In the genomic region with DNA sequence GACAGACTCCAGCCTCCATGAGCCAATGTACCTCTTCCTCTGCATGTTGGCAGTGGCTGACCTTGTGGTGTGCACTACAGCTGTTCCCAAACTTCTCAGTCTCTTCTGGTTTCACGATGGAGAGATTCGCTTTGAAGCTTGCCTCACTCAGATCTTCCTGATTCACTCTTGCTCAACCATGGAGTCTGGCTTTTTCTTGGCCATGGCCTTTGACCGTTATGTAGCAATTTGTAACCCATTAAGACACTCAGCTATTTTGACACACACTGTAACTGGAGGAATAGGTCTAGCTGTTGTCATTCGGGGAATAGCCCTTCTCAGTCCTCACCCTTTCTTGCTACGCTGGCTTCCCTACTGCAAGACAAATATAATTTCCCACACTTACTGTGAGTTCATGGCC, we compare ENCODE assay signal across 16 mouse cellular contexts. TPM values are rescaled to one million over a fixed set of nuclear protein-coding genes. Genes with fewer than 3 reads are reported as not detected.
"Had no signal": no experiment of that assay in that cellular context is flagged by ENCODE, and none has a peak within 500 bp of the region (broad histone marks: within the 10 kb centered on the region; RNA-seq: fewer than 3 reads in every experiment).

No protein-coding gene starts in this region.

RNA-seq across cellular contexts. Expression of a gene that starts 0.4 kb away (rescaled TPM):
- total RNA-seq: heart, postnatal 10 days; heart, postnatal 14 days; heart, postnatal 25 days; heart, postnatal 36 days; heart, postnatal 4 days; hematopoietic stem cell, adult 5-6 weeks; hindbrain, postnatal 0 days; layer of hippocampus, adult 18-20 months; layer of hippocampus, adult 2 months; layer of hippocampus, adult 8-10 months; layer of hippocampus, postnatal 10 days; layer of hippocampus, postnatal 14 days; layer of hippocampus, postnatal 25 days; layer of hippocampus, postnatal 36 days; left cerebral cortex, adult 18-20 months; left cerebral cortex, adult 2 months had no signal

RNA-seq across cellular contexts. Expression of a gene that starts 4.7 kb away (rescaled TPM):
- total RNA-seq: heart, postnatal 10 days; heart, postnatal 14 days; heart, postnatal 25 days; heart, postnatal 36 days; heart, postnatal 4 days; hematopoietic stem cell, adult 5-6 weeks; hindbrain, postnatal 0 days; layer of hippocampus, adult 18-20 months; layer of hippocampus, adult 2 months; layer of hippocampus, adult 8-10 months; layer of hippocampus, postnatal 10 days; layer of hippocampus, postnatal 14 days; layer of hippocampus, postnatal 25 days; layer of hippocampus, postnatal 36 days; left cerebral cortex, adult 18-20 months; left cerebral cortex, adult 2 months had no signal

RNA-seq across cellular contexts. Expression of a gene that starts 27.4 kb away (rescaled TPM):
- total RNA-seq: heart, postnatal 10 days; heart, postnatal 14 days; heart, postnatal 25 days; heart, postnatal 36 days; heart, postnatal 4 days; hematopoietic stem cell, adult 5-6 weeks; hindbrain, postnatal 0 days; layer of hippocampus, adult 18-20 months; layer of hippocampus, adult 2 months; layer of hippocampus, adult 8-10 months; layer of hippocampus, postnatal 10 days; layer of hippocampus, postnatal 14 days; layer of hippocampus, postnatal 25 days; layer of hippocampus, postnatal 36 days; left cerebral cortex, adult 18-20 months; left cerebral cortex, adult 2 months had no signal

RNA-seq across cellular contexts. Expression of a gene that starts 33.9 kb away (rescaled TPM):
- total RNA-seq: heart, postnatal 10 days; heart, postnatal 14 days; heart, postnatal 25 days; heart, postnatal 36 days; heart, postnatal 4 days; hematopoietic stem cell, adult 5-6 weeks; hindbrain, postnatal 0 days; layer of hippocampus, adult 18-20 months; layer of hippocampus, adult 2 months; layer of hippocampus, adult 8-10 months; layer of hippocampus, postnatal 10 days; layer of hippocampus, postnatal 14 days; layer of hippocampus, postnatal 25 days; layer of hippocampus, postnatal 36 days; left cerebral cortex, adult 18-20 months; left cerebral cortex, adult 2 months had no signal

RNA-seq across cellular contexts. Expression of a gene that starts 40.3 kb away (rescaled TPM):
- total RNA-seq: heart, postnatal 10 days; heart, postnatal 14 days; heart, postnatal 25 days; heart, postnatal 36 days; heart, postnatal 4 days; hematopoietic stem cell, adult 5-6 weeks; hindbrain, postnatal 0 days; layer of hippocampus, adult 18-20 months; layer of hippocampus, adult 2 months; layer of hippocampus, adult 8-10 months; layer of hippocampus, postnatal 10 days; layer of hippocampus, postnatal 14 days; layer of hippocampus, postnatal 25 days; layer of hippocampus, postnatal 36 days; left cerebral cortex, adult 18-20 months; left cerebral cortex, adult 2 months had no signal
